17 mouse cellular contexts compared by ENCODE assay signal in genomic region chr10:70725091-70725490, GRCm38 (mm10).
A peak's percentile ranks its signal among the peaks of the same experiment; 100 is the strongest.
DNase-seq lines count a peak whose midpoint lies in the region; ATAC-seq lines count a peak whose summit lies in the region.
"Had no signal": no experiment of that assay in that cellular context is flagged by ENCODE, and none has a peak within 500 bp of the region (broad histone marks: within the 10 kb centered on the region; RNA-seq: fewer than 3 reads in every experiment).

No protein-coding gene starts in this region.

- DNase-seq in cerebellum, postnatal 14 days: peak; percentile 39 to 55
- peak; percentile 39 for DNase-seq in heart, adult 11 months
- no peak for DNase-seq in heart, postnatal 4 days
- DNase-seq in B cell, adult 2 months: no peak
- DNase-seq: adrenal gland, adult 8-10 months; adrenal gland, postnatal 14 days; adrenal gland, postnatal 36 days; cerebellum, adult 11-12 months; cerebellum, adult 9-11 months; cerebellum, postnatal 36 days; embryo, embryonic 11 days had no signal

- ATAC-seq in cerebellum, adult (ENCODE audit: insufficient number of reproducible peaks, low FRiP score, low TSS enrichment): no peak
- ATAC-seq: activated CD4-positive, CD25-positive, alpha-beta regulatory T cell, adult 4 months; CD4-positive, CD25-positive, alpha-beta regulatory T cell, adult 4 months; forebrain, embryonic 14.5 days; forebrain, embryonic 16.5 days; Patski had no signal

Comparison
In these comparisons a context has a peak if more than half of its experiments do, and no peak if none do; other contexts are left out.
1. DNase-seq: peak in cerebellum, postnatal 14 days (2 of 2) and heart, adult 11 months (single experiment); none in heart, postnatal 4 days (single experiment) and B cell, adult 2 months (0 of 2).